Mouse (Mus musculus) heart, embryonic 11.5 days (tissue): Measurements from ENCODE around the gene Pcyox1. TPM values are rescaled to one million over a fixed set of nuclear protein-coding genes. Genes with fewer than 3 reads are reported as not detected.

Experiments
- ATAC-seq: fragments of 200-750 bp; cut with Nextera tagmentation; replicated peaks from 2 replicates; pipeline ENCODE4 v1.8.0; 2017; ENCODE audit warnings: moderate library complexity; ENCODE audit not compliant: insufficient number of reproducible peaks, low FRiP score, low TSS enrichment
- H3K27ac ChIP-seq: fragments of 300-500 bp; sonication (generic); 2 replicates; pipeline ENCODE4 v1.5.1; 2014; ENCODE audit warnings: mild to moderate bottlenecking, low read depth, low read length
- H3K27me3 ChIP-seq: fragments of 300-500 bp; sonication (generic); 2 replicates; pipeline ENCODE4 v1.6.1; 2014; ENCODE audit warnings: mild to moderate bottlenecking, low read length, mixed read lengths; ENCODE audit not compliant: control insufficient read depth, insufficient read depth
- H3K36me3 ChIP-seq: fragments of 300-500 bp; sonication (generic); 2 replicates; pipeline ENCODE4 v1.6.1; 2014; ENCODE audit warnings: mild to moderate bottlenecking, low read length, moderate library complexity, mixed read lengths; ENCODE audit not compliant: control insufficient read depth, insufficient read depth
- H3K4me1 ChIP-seq: fragments of 300-500 bp; sonication (generic); 2 replicates; pipeline ENCODE4 v1.6.1; 2014; ENCODE audit warnings: low read length; ENCODE audit not compliant: control insufficient read depth, insufficient read depth
- H3K4me2 ChIP-seq: fragments of 300-500 bp; sonication (generic); 2 replicates; pipeline ENCODE4 v1.6.1; 2014; ENCODE audit warnings: mild to moderate bottlenecking, moderate library complexity
- H3K4me3 ChIP-seq: fragments of 300-500 bp; sonication (generic); 2 replicates; pipeline ENCODE4 v1.5.1; 2014; ENCODE audit warnings: low read depth, low read length
- H3K9ac ChIP-seq: fragments of 300-500 bp; sonication (generic); 2 replicates; pipeline ENCODE4 v1.6.1; 2014; ENCODE audit warnings: mild to moderate bottlenecking, low read depth, low read length, moderate library complexity
- H3K9me3 ChIP-seq: fragments of 300-500 bp; sonication (generic); replicated peaks from 2 replicates; pipeline ENCODE4 v1.6.1; 2016; ENCODE audit warnings: low read length; ENCODE audit not compliant: control insufficient read depth
- WGBS: fragments of 180-500 bp; shearing (Covaris S2); extraction: QIAGEN DNeasy Blood & Tissue Kit; methylation state at CpG from one replicate; pipeline ENCODE4 v1.1.7; 2014; ENCODE audit not compliant: insufficient replicate concordance; 5-methylcytosine and 5-hydroxymethylcytosine counted together
- polyA plus RNA-seq: library from polyadenylated mRNA; unstranded; fragments of >200 nt; fragmentation: Nextera tagmentation; extraction: Ambion mirVana; gene quantifications from 2 replicates; pipeline ENCODE4 v1.2.1, GENCODE M21; 2014

Gene Pcyox1
- polyA plus RNA-seq, 1 experiment from 2014 or later, result 50.0 TPM

DNA sequence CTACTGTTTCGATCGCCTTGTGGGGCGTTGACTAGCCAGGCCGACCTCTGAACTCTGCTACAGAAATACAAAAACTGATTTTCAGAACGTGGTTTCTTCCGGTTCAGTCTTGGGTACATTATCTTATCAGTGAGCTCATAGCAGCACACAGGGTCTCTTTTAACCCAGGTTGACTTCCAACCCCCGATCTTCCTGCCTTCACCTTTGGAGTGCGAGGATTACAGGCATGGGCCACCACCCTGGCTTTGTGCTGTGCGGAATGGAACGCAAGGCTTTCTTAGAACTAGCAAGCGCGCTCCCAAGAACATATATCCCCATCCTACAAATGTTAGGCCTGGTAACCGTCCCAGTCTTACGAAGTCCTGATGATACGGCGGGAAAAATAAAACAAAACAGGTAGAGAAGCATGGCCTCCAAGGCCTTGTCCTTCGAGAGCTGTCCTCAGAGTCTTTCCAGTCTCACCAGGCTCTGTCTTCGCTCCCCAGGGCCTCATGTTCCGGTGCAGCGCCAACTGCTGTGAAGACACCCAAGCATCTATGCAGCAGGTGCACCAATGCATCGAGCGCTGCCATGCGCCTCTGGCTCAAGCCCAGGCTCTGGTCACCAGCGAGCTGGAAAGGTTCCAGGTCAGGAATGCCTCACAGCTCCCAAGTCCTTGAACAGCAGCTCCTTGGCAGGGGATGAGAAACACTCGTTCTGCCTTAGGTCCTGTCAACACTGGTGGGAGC lies 30.7 kb downstream of the Pcyox1 start:
- H3K36me3 ChIP-seq, result no peaks in the 10 kb centered on the region; the same call in 1 of the 2 replicates
- peaks cover 16% of the 10 kb centered on the region for H3K4me1 ChIP-seq
- H3K9ac ChIP-seq, result peak overlapping the region; percentile 91
- H3K27ac ChIP-seq, result peak overlapping the region; percentile 54; the same call in 1 of the 2 replicates
- no peak for ATAC-seq
- no peaks in the 10 kb centered on the region for H3K9me3 ChIP-seq
- H3K4me3 ChIP-seq, result peak overlapping the region; percentile 83
- 44% methylated on average over 25 of the region's 25 CpGs for WGBS
- H3K27me3 ChIP-seq, result no peaks in the 10 kb centered on the region
- peak overlapping the region; percentile 99 for H3K4me2 ChIP-seq

DNA sequence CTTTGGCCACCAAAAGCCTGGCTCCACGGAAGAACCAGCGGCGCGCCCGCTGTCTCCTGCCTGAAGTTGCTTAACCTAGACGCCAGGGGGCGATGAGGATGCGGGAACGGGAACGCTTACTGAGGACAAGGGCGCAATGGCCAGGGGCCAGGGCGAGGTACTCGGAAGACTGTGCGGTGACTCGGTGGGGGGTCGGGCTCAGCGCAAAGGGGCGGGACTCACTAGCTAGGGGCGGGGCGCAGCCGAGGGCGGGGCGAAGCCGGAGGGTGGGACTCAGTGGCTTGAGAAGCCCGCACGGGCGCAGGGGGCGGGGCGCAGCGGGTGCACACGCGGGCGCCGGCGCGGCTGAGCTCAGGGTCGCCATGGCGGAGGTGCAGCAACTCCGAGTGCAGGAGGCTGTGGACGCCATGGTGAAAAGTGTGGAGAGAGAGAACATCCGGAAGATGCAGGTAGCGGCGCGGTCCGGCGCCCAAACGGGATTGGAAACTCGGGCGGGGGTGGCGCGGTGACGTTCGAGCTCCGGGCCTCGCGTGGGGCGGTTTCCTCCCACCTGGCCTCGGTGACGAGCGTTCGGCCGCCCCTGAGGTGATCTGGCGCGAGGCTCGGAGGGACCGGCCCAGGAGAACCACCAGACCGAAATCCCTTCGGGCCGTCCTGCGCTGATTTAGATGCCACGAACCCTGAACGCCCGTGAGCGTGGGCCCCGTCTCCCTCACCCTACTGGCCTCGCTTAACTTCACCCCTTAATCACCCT lies 31.4 kb downstream of the Pcyox1 start, which contains the start of gene Fam136a:
Gene Fam136a, plus strand, starts transcription at position 276 of the 754 bp plus-strand sequence.
- no peaks in the 10 kb centered on the region for H3K9me3 ChIP-seq
- under 1% methylated on average over 74 of the region's 76 CpGs for WGBS
- peaks cover 13% of the 10 kb centered on the region for H3K4me1 ChIP-seq
- H3K27ac ChIP-seq, result peak within 1 kb of the TSS; percentile 54
- peak within 1 kb of the TSS; percentile 91 for H3K9ac ChIP-seq
- no peaks in the 10 kb centered on the region for H3K27me3 ChIP-seq
- peak within 1 kb of the TSS; percentile 83 for H3K4me3 ChIP-seq
- no peaks in the 10 kb centered on the region; the same call in 1 of the 2 replicates for H3K36me3 ChIP-seq
- peak within 1 kb of the TSS; percentile 99 for H3K4me2 ChIP-seq
- ATAC-seq, result peak; percentile 98

- peak overlapping the region; percentile 99 for H3K4me2 ChIP-seq
- peak overlapping the region; percentile 83 for H3K4me3 ChIP-seq
- no peaks in the 10 kb centered on the region; the same call in 1 of the 2 replicates for H3K36me3 ChIP-seq
- H3K9me3 ChIP-seq, result no peaks in the 10 kb centered on the region
- no peak overlapping the region for H3K27ac ChIP-seq
- peaks cover 11% of the 10 kb centered on the region for H3K4me1 ChIP-seq
- H3K27me3 ChIP-seq, result no peaks in the 10 kb centered on the region
- 2% methylated on average over 17 of the region's 17 CpGs for WGBS
- ATAC-seq, result no peak
- H3K9ac ChIP-seq, result peak overlapping the region; percentile 68
These were observed 32.4 kb downstream of the Pcyox1 start for GRCm38 (mm10) chr6:86364442-86365141.

- H3K27ac ChIP-seq, result no peak overlapping the region
- H3K27me3 ChIP-seq, result no peaks in the 10 kb centered on the region
- H3K9me3 ChIP-seq, result no peaks in the 10 kb centered on the region
- no peaks in the 10 kb centered on the region for H3K36me3 ChIP-seq
- no peak overlapping the region for H3K4me3 ChIP-seq
- WGBS, result 79% methylated on average over 7 of the region's 7 CpGs
- H3K9ac ChIP-seq, result no peak overlapping the region
- peaks cover 4% of the 10 kb centered on the region for H3K4me1 ChIP-seq
- no peak for ATAC-seq
- no peak overlapping the region for H3K4me2 ChIP-seq
These were observed 35.6 kb downstream of the Pcyox1 start for GRCm38 (mm10) chr6:86361373-86361772.

- WGBS, result 51% methylated on average over 7 of the region's 7 CpGs
These were observed 36.3 kb downstream of the Pcyox1 start for GRCm38 (mm10) chr6:86360691-86361090.

DNA sequence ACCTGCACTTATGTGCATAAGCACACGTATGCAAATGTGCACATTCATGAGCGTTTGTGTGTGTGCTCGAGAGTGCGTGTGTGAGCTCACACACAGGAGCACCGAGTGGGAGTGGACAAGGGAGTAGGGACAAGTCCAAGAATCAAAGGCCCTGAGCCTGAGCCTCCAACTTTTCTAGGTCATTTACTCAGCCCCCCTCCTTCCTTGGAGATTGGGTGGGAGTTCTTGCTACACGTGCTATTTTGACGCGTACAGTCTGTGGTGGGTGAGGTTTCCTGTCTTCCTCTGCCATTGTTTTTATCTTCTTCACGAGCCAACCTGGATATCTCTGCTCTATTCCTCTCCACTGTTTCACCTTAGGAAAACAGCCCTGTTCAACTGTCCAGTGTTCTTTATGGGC lies 40.0 kb downstream of the Pcyox1 start:
- H3K9me3 ChIP-seq, result no peaks in the 10 kb centered on the region
- H3K9ac ChIP-seq, result no peak overlapping the region
- no peak for ATAC-seq
- no peak overlapping the region for H3K27ac ChIP-seq
- no peaks in the 10 kb centered on the region for H3K4me1 ChIP-seq
- no peak overlapping the region for H3K4me2 ChIP-seq
- H3K4me3 ChIP-seq, result no peak overlapping the region
- H3K36me3 ChIP-seq, result no peaks in the 10 kb centered on the region
- 67% methylated on average over 9 of the region's 9 CpGs for WGBS
- H3K27me3 ChIP-seq, result no peaks in the 10 kb centered on the region

More at GRCm38 (mm10) chr6:86360691-86361090, 36.3 kb downstream of the Pcyox1 start:
- no peaks in the 10 kb centered on the region for H3K27me3 ChIP-seq
- no peak overlapping the region for H3K9ac ChIP-seq
- no peaks in the 10 kb centered on the region for H3K36me3 ChIP-seq
- no peaks in the 10 kb centered on the region for H3K9me3 ChIP-seq
- no peak overlapping the region for H3K4me3 ChIP-seq
- ATAC-seq, result no peak
- H3K27ac ChIP-seq, result no peak overlapping the region
- H3K4me2 ChIP-seq, result no peak overlapping the region
- H3K4me1 ChIP-seq, result no peaks in the 10 kb centered on the region

- no peak for ATAC-seq
- Histone ChIP-seq H3K36me3 (no peaks in the 10 kb centered on the region), H3K4me1 (no peaks in the 10 kb centered on the region), H3K27ac (no peak overlapping the region), H3K4me3 (no peak overlapping the region), H3K4me2 (no peak overlapping the region), H3K27me3 (no peaks in the 10 kb centered on the region), H3K9me3 (no peaks in the 10 kb centered on the region), H3K9ac (no peak overlapping the region)
- 52% methylated on average over 3 of the region's 3 CpGs for WGBS
These were observed 42.0 kb downstream of the Pcyox1 start for GRCm38 (mm10) chr6:86354948-86355347.

DNA sequence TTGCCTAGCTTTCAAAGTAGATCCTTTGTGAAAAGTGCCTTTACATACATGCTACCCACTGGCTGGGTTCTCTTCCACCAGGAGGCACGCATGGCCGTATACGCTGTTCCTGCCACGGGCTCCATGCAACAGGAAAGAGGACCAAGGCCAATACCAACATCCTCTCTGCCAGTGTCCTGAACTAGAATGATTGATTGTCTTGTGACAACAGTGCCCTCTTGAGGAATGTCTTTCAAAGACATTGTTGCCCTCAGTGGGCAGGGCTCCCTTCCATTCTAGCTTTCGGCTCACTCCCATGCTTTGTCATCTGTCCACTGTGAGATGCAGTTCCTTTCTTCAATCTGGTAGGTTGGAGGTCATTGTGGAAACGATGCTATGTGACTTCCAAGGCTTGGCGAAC lies 47.7 kb downstream of the Pcyox1 start:
- WGBS, result 52% methylated on average over 7 of the region's 7 CpGs
- Histone ChIP-seq H3K4me1 (peaks cover 3% of the 10 kb centered on the region; the same call in 1 of the 2 replicates), H3K36me3 (no peaks in the 10 kb centered on the region), H3K27me3 (no peaks in the 10 kb centered on the region), H3K4me3 (no peak overlapping the region), H3K9me3 (no peaks in the 10 kb centered on the region), H3K27ac (no peak overlapping the region), H3K4me2 (no peak overlapping the region), H3K9ac (no peak overlapping the region)
- ATAC-seq, result no peak; the same call in 1 of the 2 replicates
